Mouse (Mus musculus) cerebellum, postnatal 4 days (tissue): ENCODE data around the gene Gpsm3.

Experiments used
- DNase-seq, 2 experiments: peaks; one replicate each; pipeline ENCODE4 v3.0.0; 2022; ENCODE audit warnings: low spot score in 2 of 2, mixed read lengths in 1 of 2

The Gpsm3 gene

DNA sequence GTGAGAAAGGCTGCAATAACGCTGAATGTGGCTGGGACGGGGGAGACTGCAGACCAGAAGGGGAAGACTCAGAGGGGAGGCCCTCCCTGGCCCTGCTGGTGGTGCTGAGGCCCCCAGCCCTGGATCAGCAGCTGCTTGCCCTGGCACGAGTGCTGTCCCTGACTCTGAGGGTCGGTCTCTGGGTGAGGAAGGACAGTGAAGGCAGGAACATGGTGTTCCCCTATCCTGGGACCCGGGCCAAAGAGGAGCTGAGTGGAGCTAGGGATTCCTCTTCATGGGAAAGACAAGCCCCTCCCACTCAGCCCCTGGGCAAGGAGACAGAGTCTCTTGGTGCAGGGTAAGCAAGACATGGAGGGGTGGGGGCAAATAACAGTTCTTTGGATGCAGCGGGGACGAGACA is 6.2 kb upstream of the Gpsm3 start:
- DNase-seq, result no peak

- no peak for DNase-seq
Measured at GRCm38 (mm10) chr17:34583819-34584218, 5.8 kb upstream of the Gpsm3 start.

DNA sequence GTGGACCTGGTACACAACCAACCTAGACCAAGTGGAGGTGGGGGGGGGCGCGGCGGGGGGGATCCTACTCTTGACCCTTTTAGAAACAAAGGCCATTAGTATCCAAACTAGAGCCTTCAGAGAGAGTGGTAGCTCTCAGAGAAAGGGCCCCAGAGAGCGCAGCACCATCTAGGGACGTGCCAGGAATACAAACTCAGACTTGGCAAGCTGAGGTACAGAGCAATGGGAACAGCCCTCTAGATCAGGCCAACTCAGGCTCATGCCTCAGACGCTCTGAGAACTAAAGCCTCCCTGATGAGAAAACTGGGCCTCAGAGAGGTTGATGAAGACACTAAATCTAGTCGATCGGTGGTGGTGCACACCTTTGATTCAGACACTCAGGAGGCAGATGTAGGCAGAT is 4.5 kb upstream of the Gpsm3 start:
- no peak for DNase-seq

GRCm38 (mm10) chr17:34585877-34586771 is 3.5 kb upstream of the Gpsm3 start:
- no peak for DNase-seq

- DNase-seq, result peak; percentile 72 to 85
Measured at GRCm38 (mm10) chr17:34586796-34587422, 2.7 kb upstream of the Gpsm3 start.

GRCm38 (mm10) chr17:34587423-34587811 is 2.2 kb upstream of the Gpsm3 start:
- peak; percentile 92 to 97 for DNase-seq

- DNase-seq, result no peak
Measured at GRCm38 (mm10) chr17:34587814-34588213, 1.8 kb upstream of the Gpsm3 start.

DNA sequence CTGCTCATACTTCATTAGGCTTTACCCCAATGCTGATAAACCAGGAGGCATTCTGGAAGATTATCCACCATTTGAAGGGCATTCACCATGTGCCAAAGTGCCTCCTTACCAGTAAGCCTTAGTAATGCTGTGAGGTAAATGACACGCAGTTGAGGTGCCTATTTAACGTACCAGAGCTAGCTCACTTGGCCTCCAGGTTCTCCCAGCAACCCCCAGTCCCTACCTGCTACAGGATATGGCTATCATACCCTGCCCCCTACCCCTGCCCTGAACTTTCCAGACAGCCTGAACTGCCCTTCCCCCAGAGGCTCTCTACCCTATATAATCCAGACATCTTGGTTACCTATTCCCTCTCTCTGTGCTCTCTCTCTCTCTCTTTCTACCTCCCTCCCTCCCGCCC is 839 bp upstream of the Gpsm3 start:
- no peak for DNase-seq

- no peak for DNase-seq
Measured at GRCm38 (mm10) chr17:34589206-34589605, 400 bp upstream of the Gpsm3 start.

GRCm38 (mm10) chr17:34590154-34590987 is 765 bp downstream of the Gpsm3 start:
- DNase-seq, result no peak

DNA sequence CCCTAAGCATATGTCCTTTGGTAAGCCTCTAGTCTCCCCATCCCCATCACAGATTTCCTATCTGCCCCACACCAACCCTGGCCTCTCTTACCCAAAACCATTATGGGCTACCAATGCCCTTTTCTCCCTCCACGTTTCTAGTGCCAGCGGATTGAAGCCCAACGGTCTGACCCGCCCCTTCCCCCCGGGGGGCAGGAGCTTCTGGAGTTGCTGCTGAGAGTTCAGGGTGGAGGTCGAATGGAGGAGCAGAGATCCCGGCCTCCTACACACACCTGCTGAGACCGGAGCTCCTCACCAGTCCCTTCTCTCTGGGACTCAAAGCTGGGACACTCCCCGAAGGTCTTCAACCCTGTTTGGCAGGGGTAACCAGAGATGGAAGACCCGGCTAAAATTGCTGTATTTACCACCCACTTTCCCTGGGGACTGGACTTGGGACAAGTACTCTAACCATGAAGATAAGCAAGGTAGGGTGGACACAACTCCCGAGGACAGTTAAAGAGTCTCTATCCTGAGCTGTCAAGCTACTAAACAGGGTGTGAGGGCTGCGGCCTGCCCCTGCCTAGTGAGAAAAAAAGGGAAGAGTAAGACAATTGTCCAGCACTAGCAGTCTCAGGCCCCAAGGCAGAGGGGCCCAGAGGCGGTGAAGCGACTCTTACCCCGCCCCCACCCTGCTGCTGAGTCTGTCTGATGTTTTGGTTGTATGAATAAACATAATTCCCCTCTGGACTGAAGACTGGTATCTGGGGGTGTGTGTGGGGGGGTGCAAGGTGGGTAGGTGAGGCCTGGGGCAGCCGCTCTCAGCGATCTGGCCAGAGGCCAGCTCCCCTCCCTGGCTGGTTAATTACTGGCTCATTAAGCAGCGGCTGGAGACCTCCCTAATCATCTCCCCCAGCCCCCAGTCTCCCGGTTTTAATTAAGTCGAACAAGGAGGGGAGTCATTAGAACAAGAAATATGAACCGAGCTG is 1.7 kb downstream of the Gpsm3 start, which contains the start of gene Pbx2:
Gene Pbx2 (plus strand): TSS at position 238 of the 965 bp plus-strand sequence.
- peak in 1 of 2 experiments; percentile 37 for DNase-seq

GRCm38 (mm10) chr17:34591994-34592375 is 2.4 kb downstream of the Gpsm3 start:
- DNase-seq, result peak; percentile 77 to 88

DNA sequence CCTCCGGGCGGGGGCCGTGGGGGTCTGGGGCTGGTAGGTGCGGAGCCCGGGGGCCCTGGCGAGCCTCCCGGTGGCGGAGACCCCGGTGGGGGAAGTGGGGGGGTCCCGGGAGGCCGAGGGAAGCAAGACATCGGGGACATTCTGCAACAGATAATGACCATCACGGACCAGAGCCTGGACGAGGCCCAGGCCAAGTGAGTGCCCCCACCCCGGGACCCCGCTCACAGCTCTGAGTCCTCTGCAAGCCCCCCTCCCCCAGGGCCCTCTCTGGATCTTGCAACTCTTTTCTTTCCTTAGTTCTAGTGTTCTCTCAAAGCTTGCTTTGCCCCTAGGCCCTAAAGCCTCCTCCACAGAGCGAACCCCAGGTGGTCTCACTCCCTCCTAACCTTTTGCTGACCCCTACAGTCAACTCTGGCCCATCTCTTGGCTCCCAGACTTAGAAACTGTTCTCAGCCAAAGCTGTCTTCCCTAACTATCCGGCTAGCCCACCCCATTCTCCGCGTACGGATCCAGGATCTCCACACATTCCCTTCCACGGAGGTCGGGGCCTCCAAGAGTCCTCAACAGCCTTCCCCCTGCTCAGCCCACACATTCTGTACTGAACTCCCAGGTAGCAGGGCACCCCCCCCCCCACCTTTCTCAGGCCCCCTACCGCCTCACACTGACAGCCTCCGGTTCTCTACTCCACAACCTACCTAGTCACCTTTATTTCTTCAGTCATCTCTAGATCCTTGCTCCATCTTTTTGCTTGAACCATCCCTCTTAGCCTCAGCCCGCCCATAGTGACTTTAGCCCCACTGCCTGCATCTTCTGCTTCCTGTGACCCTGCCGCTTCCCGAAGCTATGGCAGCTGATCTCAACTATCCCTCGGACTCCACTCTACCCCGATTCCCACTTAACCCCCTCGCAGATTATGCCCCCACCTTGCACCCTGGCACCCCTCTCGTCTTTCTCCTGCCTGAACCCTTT is 3.3 kb downstream of the Gpsm3 start:
- peak in 1 of 2 experiments; percentile 48 for DNase-seq

GRCm38 (mm10) chr17:34593752-34594525 is 4.3 kb downstream of the Gpsm3 start:
- no peak for DNase-seq

- no peak for DNase-seq
Measured at GRCm38 (mm10) chr17:34596098-34596497, 6.5 kb downstream of the Gpsm3 start.

DNA sequence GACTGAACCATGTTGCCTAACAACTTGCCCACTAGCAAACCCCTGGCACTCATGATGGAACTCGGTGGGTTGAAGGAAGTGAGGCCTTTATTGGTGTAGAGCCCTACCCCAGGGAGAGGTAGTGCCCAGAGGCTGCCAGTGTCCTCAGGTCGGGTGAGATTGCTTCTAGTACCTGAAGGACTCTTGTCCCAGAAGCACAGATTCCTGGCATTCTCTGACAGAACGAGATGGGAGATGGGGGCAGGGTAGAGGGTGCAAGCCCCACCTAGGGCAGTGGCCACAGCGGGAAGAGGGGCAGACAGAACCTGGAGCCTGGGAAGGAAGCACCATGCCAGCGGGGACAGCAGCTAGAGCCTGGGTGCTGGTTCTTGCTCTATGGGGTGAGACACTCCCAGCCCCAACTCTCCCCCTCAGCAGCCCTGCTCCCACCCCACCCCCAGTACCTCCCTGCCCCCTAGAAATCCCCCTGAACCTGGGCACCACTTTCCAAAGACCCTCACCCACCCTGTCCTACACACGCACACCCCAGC is 8.0 kb downstream of the Gpsm3 start, which contains the start of gene Ager:
Gene Ager (plus strand): TSS at position 297 of the 530 bp plus-strand sequence.
- no peak for DNase-seq

DNA sequence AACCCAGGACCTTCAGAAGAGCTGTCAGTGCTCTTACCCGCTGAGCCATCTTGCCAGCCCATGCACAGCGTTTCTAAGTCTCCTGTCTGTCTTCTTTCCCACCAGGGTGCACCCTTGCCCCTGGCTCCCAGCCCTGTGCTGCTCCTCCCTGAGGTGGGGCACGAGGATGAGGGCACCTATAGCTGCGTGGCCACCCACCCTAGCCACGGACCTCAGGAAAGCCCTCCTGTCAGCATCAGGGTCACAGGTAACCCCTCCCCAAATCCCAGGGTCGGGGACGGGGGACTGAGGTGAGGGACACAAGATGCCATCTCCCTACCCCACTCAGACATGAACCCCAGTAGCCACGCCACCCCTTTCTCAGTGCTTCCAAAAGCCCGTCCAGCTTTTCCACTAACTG is 10.3 kb downstream of the Gpsm3 start:
- no peak for DNase-seq

- DNase-seq, result no peak
Measured at GRCm38 (mm10) chr17:34601796-34602195, 12.2 kb downstream of the Gpsm3 start.
